Comparison of ENCODE assay signal across 9 mouse cellular contexts in genomic region chr9:116847241-116848135, GRCm38 (mm10).
DNase-seq lines count a peak whose midpoint lies in the region; ATAC-seq lines count a peak whose summit lies in the region.
"Had no signal": no experiment of that assay in that cellular context is flagged by ENCODE, and none has a peak within 500 bp of the region (broad histone marks: within the 10 kb centered on the region; RNA-seq: fewer than 3 reads in every experiment).

No protein-coding gene starts in this region.

- peak overlapping the region; percentile 61 for H3K27ac ChIP-seq in kidney, embryonic 16.5 days (ENCODE audit: low read length)
- H3K27ac ChIP-seq: limb, embryonic 13.5 days had no signal

- H3K27me3 ChIP-seq in kidney, embryonic 16.5 days (ENCODE audit: insufficient read depth, low read length): no peaks in the 10 kb centered on the region
- H3K27me3 ChIP-seq: limb, embryonic 13.5 days had no signal

- H3K4me1 ChIP-seq in kidney, embryonic 16.5 days (ENCODE audit: insufficient read depth, low read length): peaks cover 3% of the 10 kb centered on the region

- H3K36me3 ChIP-seq in kidney, embryonic 16.5 days (ENCODE audit: insufficient read depth, low read length): no peaks in the 10 kb centered on the region

- H3K4me2 ChIP-seq in kidney, embryonic 16.5 days (replicated peaks; ENCODE audit: low read depth, low read length): no peak overlapping the region
- H3K4me2 ChIP-seq: limb, embryonic 13.5 days had no signal

- WGBS in kidney, embryonic 16.5 days: 47% methylated on average over 7 of the region's 7 CpGs

- no peaks in the 10 kb centered on the region for H3K9me3 ChIP-seq in kidney, embryonic 16.5 days (ENCODE audit: low read length)
- H3K9me3 ChIP-seq: limb, embryonic 13.5 days had no signal

- H3K4me3 ChIP-seq in kidney, embryonic 16.5 days (ENCODE audit: low read length): no peak overlapping the region
- H3K4me3 ChIP-seq: limb, embryonic 13.5 days had no signal

- no peak overlapping the region for H3K9ac ChIP-seq in kidney, embryonic 16.5 days (replicated peaks; ENCODE audit: low read length)
- H3K9ac ChIP-seq: limb, embryonic 13.5 days had no signal

- ATAC-seq in kidney, embryonic 16.5 days (ENCODE audit: low FRiP score, low TSS enrichment): peak; percentile 88
- ATAC-seq in activated CD4-positive, CD25-positive, alpha-beta regulatory T cell, adult 4 months: no peak

- peak; percentile 35 to 65 for DNase-seq in cerebellum, postnatal 10 days
- DNase-seq in cerebellum, adult 9-11 months: no peak
- DNase-seq in gastrocnemius, postnatal 25 days: peak; percentile 77
- peak; percentile 50 for DNase-seq in ovary, postnatal 36 days (ENCODE audit: low spot score)
- no peak for DNase-seq in thymus, postnatal 10 days (ENCODE audit: low spot score in 2 of 2)
- DNase-seq in right cerebral cortex, postnatal 25 days: no peak

Comparison
In these comparisons a context has a peak if more than half of its experiments do, and no peak if none do; other contexts are left out.
1. DNase-seq: peak in cerebellum, postnatal 10 days (2 of 2), gastrocnemius, postnatal 25 days (single experiment) and ovary, postnatal 36 days (single experiment); none in cerebellum, adult 9-11 months (single experiment), thymus, postnatal 10 days (0 of 2) and right cerebral cortex, postnatal 25 days (single experiment).